Mouse (Mus musculus): Measurements from ENCODE around the gene Cd163l1.

Cd163l1 gene

GRCm38 (mm10) chr7:140217967-140218366 lies at the start of gene Cd163l1:
Cd163l1 (plus strand) TSS chr7:140218267.
- no peak for DNase-seq

DNA sequence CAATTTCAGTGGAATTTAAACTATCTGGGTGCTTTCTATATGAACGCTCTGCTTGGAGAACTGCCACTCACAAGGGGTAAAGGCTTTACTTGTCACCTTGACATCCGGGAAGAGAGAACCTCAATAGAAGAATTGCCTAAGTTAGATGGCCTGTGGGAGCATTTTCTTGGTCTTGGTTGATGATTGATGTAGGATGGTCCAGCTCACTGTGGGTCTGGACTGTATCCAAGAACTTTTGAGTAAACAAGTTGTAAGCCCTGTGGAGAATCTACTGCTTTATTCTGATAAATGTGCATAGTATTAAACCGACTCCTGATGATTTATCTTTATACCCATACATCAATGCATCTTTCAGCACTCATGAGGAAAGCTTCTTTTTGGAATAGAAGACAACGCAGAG lies 48.7 kb upstream of the Cd163l1 start:
- DNase-seq = no peak

- peak; percentile 8 to 55 for DNase-seq
Measured at GRCm38 (mm10) chr7:140170863-140171262, 47.2 kb upstream of the Cd163l1 start.

DNA sequence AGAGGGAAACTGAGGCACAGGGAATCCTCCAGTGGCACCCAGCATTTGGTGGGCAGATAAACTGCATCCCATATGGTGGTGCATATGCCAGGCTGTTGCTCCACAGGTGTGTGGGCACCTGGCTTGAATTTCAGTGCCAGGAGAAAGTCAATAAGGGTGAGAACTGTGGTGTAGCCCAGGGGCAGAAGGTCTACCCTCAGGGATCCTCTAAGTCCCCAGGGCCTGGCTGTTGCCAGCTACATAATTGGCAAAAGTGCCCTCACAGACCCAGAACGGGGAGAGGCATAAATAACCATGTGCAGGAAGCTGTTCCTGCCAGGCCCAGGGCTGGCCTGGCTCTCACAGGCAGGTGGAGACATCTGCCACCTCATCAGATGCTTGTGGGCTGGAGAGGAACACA lies 45.1 kb upstream of the Cd163l1 start, which contains the start of gene Olfr523:
Gene Olfr523 (plus strand): TSS at position 282 of the 400 bp plus-strand sequence.
- DNase-seq = no peak

GRCm38 (mm10) chr7:140179176-140179575 lies 38.9 kb upstream of the Cd163l1 start:
- peak; percentile 73 to 92 for DNase-seq

GRCm38 (mm10) chr7:140180692-140181091 lies 37.4 kb upstream of the Cd163l1 start:
- no peak for DNase-seq

GRCm38 (mm10) chr7:140184206-140184605 lies 33.9 kb upstream of the Cd163l1 start:
- DNase-seq = no peak

- DNase-seq = peak; percentile 67 to 82
Measured at GRCm38 (mm10) chr7:140186646-140187620, 31.1 kb upstream of the Cd163l1 start.

- no peak for DNase-seq
Measured at GRCm38 (mm10) chr7:140187721-140188390, 30.2 kb upstream of the Cd163l1 start.

GRCm38 (mm10) chr7:140188391-140189328 lies 29.4 kb upstream of the Cd163l1 start:
- no peak for DNase-seq

DNA sequence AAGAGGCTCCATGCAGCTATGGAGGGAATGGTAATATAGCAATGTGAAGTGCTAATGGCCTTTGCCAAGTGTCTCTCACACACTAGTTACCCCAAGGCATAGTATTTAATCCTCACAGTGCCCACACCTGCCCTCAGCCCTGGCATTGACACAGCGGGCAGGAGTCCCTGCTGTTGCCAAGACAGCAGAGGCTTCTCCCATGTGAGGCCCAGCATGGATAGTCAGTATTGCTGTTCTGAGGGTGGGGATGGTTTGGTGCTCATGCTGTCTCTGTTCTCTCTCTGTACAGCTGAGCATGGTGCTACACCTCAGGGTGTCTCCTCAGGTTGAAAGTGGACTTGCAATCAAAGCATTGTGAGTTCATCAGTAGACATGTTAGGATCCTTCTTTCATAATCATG lies 27.6 kb upstream of the Cd163l1 start:
- DNase-seq = no peak

- no peak for DNase-seq
Measured at GRCm38 (mm10) chr7:140192445-140192844, 25.6 kb upstream of the Cd163l1 start.

- DNase-seq = no peak
Measured at GRCm38 (mm10) chr7:140192851-140193250, 25.2 kb upstream of the Cd163l1 start.

DNA sequence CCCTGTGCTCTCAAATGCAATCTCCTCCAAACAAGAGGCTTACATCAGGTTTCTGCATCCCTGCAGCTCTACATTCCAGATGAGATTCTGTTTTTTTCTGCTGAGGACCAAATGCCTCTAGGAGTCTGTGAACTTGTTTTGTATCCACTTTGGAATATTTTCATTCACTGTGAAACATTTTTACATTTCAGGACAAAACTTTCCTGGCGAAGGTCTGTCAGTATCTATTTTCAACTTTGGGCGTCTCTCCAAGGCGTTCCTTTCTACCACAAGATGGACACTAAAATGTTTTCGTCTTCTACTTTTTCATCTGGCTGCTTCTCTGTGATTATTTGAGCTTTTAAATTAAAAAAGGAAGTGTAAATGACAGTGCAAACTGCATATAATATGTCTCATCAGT lies 24.0 kb upstream of the Cd163l1 start:
- no peak for DNase-seq

- no peak for DNase-seq
Measured at GRCm38 (mm10) chr7:140196002-140196401, 22.1 kb upstream of the Cd163l1 start.

GRCm38 (mm10) chr7:140201090-140201489 lies 17.0 kb upstream of the Cd163l1 start:
- no peak for DNase-seq

- no peak for DNase-seq
Measured at GRCm38 (mm10) chr7:140205864-140206263, 12.2 kb upstream of the Cd163l1 start, which contains the start of gene Olfr524. Olfr524 (minus strand) TSS chr7:140205964.

GRCm38 (mm10) chr7:140206904-140207303 lies 11.2 kb upstream of the Cd163l1 start:
- DNase-seq = no peak

GRCm38 (mm10) chr7:140208153-140208552 lies 9.9 kb upstream of the Cd163l1 start:
- DNase-seq = no peak

GRCm38 (mm10) chr7:140208677-140209076 lies 9.4 kb upstream of the Cd163l1 start:
- DNase-seq = peak in 1 of 2 experiments; percentile 48

DNA sequence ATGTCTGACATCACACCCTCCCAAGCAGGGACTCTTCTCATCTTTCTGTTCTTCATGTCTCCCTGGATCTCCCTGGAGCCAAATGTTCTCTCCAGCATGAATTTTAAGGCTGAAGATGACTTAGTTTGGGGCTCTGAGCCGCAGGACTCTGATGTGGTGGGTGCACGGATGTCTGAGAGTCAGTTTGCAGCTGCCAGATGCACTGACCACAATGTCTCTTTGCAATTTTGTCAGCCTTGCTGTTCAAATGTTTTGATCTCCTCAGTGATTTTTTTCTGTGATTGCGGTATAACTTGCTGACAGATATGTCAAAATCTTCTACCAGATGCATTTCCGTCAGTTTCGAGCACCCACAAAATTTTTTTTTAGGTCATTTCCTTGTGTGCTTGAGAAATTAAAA lies 4.2 kb upstream of the Cd163l1 start:
- DNase-seq = no peak

DNA sequence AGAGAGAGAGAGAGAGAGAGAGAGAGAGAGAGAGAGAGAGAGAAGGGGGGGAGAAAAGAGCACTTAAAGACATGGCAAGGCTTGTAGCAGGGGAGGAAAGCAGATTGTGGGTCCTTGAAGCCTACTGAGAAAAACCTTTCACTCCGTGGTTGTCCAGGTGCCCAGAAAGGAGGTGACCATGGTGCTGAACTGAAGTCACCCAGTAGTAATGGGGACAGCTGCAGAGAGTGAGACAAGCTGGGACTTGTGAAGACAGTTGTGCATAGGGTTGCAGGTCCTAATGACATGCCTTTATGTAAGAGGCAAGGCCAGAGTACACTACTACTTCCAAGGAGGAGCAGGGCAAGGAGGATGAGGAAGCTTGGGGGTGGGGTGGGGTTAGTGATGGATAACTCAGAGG lies 1.2 kb downstream of the Cd163l1 start:
- DNase-seq = no peak

DNA sequence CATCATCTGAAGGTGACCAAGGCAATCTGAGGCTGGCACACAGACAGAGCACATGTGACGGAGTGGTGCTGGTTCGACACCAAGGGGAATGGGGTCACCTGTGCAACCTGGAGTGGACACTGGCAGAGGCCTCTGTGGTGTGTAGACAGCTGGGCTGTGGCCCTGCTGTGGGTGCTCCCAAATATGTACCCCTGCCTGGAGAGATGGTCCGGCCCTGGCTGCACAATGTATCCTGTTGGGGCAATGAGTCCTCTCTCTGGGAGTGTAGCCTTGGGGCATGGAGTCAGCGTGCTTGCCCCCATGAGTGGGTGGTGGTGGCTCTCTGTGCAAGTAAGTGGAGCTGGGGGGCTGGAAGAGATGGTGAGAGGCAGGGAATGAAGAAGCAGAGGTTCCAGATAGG lies 2.3 kb downstream of the Cd163l1 start:
- no peak for DNase-seq

Data from kidney, postnatal 25 days (tissue).